Mouse (Mus musculus): ENCODE results near the gene Wwp2.

DNA sequence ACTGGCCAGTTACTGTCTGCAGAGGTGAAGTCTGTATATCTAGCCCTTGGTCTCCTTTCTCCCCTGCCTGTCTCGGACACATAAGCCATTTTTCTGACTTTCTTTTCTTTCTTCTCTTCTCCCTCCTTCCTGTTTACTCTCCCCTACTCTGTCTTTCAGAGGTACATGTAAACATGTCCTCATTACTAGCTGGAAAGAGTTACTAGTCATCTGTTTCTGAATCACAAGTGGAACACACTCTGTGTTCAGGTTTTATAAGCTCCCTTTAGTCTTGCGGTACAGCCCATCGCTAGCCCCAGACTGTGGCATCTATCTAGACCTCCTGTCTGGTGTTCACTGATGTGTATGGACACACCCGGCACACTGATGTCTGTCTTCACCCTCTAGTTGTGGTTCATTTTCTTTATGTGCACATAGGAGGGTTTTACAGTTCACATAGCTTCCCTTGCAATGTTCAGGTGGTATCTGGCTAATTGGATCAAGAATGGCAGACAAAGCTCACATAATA is 12.3 kb downstream of the Wwp2 start:
- no peak for TF ChIP-seq CTCF (IDR thresholded peaks at IDR 0.05; ENCODE audit: insufficient read depth, low read length)
- TF ChIP-seq POLR2A (IDR thresholded peaks at IDR 0.05; ENCODE audit: borderline replicate concordance, extremely low read depth, low read depth, low read length) = no peak

Measured in lung, adult 2 months (tissue).